Mouse (Mus musculus): ENCODE results near the gene Ntm.

Gene Ntm

DNA sequence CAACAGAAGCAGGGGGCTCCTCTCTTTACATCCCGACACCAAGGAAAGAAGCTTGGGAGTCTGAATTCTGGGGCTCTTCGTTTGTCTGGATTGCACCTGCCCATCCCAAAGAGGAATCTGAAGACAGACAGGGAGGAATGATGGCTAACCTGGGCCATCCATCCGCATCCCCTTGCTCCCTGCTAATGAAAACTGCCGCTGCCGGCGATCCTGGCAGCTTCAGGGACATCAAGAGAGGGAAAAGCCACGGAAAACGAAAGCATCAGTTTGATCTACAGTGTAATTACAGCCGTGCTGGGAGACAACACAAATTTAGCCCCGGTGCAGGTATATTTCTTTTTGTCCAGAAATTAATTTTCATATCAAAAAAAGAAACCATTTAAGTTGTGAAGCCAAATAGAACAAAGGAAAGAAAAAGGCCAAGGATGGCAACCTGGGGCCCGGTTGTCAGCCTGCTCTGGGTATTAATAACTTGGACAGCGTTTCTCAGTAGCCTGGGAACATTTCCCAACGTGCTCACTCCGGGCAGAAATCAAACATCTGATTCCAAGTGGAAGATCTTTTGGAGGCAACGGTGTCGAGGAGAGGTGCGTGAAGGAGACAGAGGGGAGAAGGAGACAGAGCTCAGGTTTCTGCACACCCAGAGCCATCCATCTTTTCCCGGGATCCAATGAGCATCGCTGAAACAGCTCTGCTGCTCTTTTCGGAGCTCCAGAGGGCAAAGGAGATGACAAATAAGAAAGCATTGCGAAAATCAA, 368.2 kb downstream of the Ntm start:
- in situ Hi-C loops (cut with MseI, MboI), result no loop called here

- in situ Hi-C loops (cut with MseI, MboI), result no loop called here
Measured at GRCm38 (mm10) chr9:29587376-29587775, 375.6 kb downstream of the Ntm start.

DNA sequence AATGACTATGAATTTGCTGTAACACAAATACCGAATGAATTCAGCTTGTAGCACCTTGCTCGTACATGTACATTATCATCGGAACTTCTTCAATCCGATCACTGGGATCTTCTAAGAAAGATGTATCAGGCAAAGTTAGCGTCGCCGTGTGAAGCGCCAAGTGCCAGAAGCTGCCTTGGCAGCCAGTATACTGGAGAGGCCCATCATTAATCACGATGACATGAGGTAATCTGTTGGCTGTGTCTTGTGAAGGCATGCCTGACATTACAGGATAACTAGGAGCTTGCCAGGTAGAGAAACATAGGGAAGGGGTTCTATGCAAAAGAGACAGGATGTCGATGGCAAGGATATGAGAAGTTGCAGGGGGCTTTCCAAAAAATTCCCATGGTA, 376.6 kb downstream of the Ntm start:
- in situ Hi-C loops (cut with MseI, MboI), result no loop called here

- in situ Hi-C loops (cut with MseI, MboI), result no loop called here
Measured at GRCm38 (mm10) chr9:29585746-29586380, 377.1 kb downstream of the Ntm start.

DNA sequence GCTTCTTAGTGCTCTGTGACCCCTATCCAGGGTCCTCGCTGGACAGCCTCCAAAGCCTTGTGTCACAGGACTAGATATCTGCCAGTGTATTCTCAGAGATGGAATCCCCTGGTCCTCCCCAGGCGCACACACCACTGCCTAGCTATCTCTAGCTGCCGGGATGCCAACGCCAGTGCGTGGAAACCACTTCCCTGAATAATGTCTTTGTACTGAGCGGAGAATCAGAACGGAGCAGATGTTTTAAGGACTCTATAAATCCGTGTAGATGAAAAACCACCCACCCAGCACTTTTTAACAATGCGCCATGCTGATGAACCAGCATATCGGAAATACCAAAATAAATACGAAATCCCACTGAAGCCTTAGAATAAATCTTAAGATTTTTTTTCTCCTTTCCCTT, 384.7 kb downstream of the Ntm start:
- in situ Hi-C loops (cut with MseI, MboI), result no loop called here

GRCm38 (mm10) chr9:29576051-29576533, 386.8 kb downstream of the Ntm start:
- in situ Hi-C loops (cut with MseI, MboI), result no loop called here

GRCm38 (mm10) chr9:29574548-29574947, 388.4 kb downstream of the Ntm start:
- in situ Hi-C loops (cut with MseI, MboI), result no loop called here

- in situ Hi-C loops (cut with MseI, MboI), result no loop called here
Measured at GRCm38 (mm10) chr9:29568571-29568970, 394.4 kb downstream of the Ntm start.

DNA sequence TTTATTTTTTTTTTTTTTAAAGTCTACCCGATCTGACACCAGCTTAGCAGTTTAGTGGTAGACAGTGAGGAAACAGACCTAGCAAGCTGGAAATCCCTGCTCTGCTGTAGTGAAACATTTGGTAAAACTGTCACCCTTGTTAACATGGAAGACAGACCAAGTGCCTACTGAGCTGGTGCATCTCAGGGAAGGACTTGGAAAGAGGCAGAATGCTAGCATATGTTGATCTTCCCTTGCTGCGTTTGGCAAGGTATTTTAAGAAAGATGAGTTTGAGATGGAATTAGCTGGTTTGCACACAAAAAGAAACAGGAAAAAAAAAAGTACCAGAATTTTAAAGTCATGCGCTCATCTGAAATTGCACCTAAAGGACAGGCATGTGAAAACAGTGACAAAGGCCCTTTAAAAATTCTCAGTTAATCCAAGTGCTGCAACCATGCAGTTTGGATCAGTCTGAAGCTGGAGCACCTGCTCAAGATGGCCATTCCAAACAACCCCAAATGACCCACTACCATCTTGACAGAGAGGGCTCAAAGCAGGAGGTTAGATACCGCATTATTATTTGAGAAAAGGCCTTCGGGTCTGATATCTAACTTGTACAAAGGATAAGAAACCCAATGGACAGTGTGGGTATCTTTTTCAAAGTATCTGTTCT, 400.4 kb downstream of the Ntm start:
- in situ Hi-C loops (cut with MseI, MboI), result no loop called here

GRCm38 (mm10) chr9:29558915-29559314, 404.0 kb downstream of the Ntm start:
- in situ Hi-C loops (cut with MseI, MboI), result no loop called here

GRCm38 (mm10) chr9:29550582-29550981, 412.4 kb downstream of the Ntm start:
- in situ Hi-C loops (cut with MseI, MboI), result no loop called here

GRCm38 (mm10) chr9:29550107-29550506, 412.8 kb downstream of the Ntm start:
- in situ Hi-C loops (cut with MseI, MboI), result no loop called here

GRCm38 (mm10) chr9:29536415-29536814, 426.5 kb downstream of the Ntm start:
- in situ Hi-C loops (cut with MseI, MboI), result no loop called here

GRCm38 (mm10) chr9:29534773-29535172, 428.2 kb downstream of the Ntm start:
- in situ Hi-C loops (cut with MseI, MboI), result no loop called here

DNA sequence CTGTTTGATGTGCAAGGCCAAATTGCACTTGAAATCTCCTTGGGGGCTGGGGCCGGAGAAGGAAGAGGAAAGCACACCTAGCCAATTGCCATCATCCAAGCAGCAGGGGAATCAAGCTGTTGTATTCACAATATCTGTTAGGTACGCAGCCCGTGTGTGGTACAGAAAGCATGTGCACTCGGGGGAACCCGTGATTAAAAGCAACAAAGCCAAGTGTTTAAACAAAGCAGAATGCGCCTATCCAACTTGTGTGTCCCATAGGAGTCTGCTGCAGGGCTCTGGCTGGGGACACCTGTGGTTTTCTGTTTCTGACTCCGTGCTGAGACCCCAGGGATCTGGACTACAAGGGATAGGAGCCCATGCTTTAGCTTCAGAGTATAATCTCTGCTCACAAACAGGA, 428.6 kb downstream of the Ntm start:
- in situ Hi-C loops (cut with MseI, MboI), result no loop called here

- in situ Hi-C loops (cut with MseI, MboI), result no loop called here
Measured at GRCm38 (mm10) chr9:29533556-29533955, 429.4 kb downstream of the Ntm start.

GRCm38 (mm10) chr9:29531147-29531917, 431.6 kb downstream of the Ntm start:
- in situ Hi-C loops (cut with MseI, MboI), result no loop called here

- in situ Hi-C loops (cut with MseI, MboI), result no loop called here
Measured at GRCm38 (mm10) chr9:29524109-29524508, 438.8 kb downstream of the Ntm start.

DNA sequence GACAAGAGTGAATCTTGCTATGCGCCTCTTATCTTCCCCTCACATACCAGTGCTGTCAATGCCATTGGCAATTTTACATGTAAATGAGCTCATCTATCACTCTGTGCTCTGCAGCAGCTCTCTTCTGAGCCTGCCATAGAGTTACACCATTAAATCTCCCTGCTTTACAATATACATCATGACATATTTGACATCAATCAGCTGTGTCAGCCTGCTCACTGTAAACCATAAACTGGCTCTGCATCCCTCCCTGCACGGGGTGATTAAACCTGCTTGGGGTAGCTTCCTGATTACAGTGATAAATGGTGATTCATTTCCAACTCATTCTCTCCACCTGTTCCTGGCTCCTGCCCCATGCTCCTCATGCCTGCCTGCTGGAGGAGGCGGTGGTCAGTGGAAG, 439.7 kb downstream of the Ntm start:
- in situ Hi-C loops (cut with MseI, MboI), result no loop called here

DNA sequence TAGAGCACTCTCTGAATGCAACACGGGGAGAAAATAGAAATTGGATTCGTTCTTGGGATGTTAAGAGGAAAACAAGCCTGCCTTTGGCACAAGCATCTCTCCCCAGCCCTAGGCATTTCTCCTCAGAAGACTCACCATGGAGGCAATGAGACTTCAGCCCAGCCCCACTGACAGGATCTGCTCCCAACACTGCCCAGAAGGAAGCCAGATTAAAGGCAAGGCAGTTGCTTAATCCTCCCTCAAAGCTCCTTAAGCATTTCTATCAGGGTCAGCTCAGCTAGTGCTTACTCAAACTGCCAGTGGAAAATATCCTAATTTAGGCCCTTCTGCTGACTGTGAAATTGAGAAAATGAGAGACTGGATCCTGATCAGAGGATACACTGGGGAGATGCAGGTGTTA, 443.8 kb downstream of the Ntm start:
- in situ Hi-C loops (cut with MseI, MboI), result no loop called here

- in situ Hi-C loops (cut with MseI, MboI), result no loop called here
Measured at GRCm38 (mm10) chr9:29516688-29517087, 446.3 kb downstream of the Ntm start.
